Comparison of ENCODE assay signal across 13 mouse cellular contexts in the genomic region with DNA sequence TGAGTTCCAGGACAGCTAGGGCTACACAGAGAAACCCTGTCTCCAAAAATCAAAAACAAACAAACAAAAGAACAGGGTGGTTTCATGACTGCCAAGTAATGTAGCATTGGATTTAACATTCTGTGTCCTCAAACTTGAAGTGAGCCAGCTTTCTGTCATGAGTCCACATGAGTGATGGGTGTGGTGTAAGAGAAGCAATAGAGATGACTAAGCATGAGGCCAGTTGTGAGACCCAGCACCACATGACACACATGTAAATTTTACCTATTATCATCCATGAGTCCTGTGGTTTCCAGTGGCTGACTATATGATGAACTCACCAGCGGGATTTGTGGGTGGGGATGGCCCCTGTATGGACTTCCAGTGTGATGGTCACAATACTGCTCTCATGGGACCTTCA.
"Had no signal": no experiment of that assay in that cellular context is flagged by ENCODE, and none has a peak within 500 bp of the region (broad histone marks: within the 10 kb centered on the region; RNA-seq: fewer than 3 reads in every experiment).

No protein-coding gene starts in this region.

- H3K9ac ChIP-seq: limb, embryonic 12.5 days; liver, embryonic 13.5 days; liver, postnatal 0 days; lung, embryonic 15.5 days; neural tube, embryonic 12.5 days; stomach, embryonic 15.5 days had no signal

- H3K27ac ChIP-seq: kidney, postnatal 0 days; layer of hippocampus, adult 2 months; limb, embryonic 12.5 days; liver, embryonic 13.5 days; lung, embryonic 15.5 days; neural tube, embryonic 12.5 days; stomach, embryonic 15.5 days had no signal

- H3K4me2 ChIP-seq: limb, embryonic 12.5 days; liver, embryonic 13.5 days; lung, embryonic 15.5 days; neural tube, embryonic 12.5 days; stomach, embryonic 15.5 days had no signal

- H3K36me3 ChIP-seq: limb, embryonic 12.5 days; liver, embryonic 13.5 days; lung, embryonic 15.5 days; neural tube, embryonic 12.5 days; stomach, embryonic 15.5 days had no signal

- H3K4me3 ChIP-seq: layer of hippocampus, adult 2 months; limb, embryonic 12.5 days; liver, embryonic 13.5 days; lung, embryonic 15.5 days; neural tube, embryonic 12.5 days; stomach, embryonic 15.5 days had no signal

- H3K27me3 ChIP-seq: limb, embryonic 12.5 days; liver, embryonic 13.5 days; lung, embryonic 15.5 days; neural tube, embryonic 12.5 days; stomach, embryonic 15.5 days had no signal

- H3K4me1 ChIP-seq: limb, embryonic 12.5 days; liver, embryonic 13.5 days; stomach, embryonic 15.5 days had no signal

- H3K9me3 ChIP-seq: limb, embryonic 12.5 days; liver, embryonic 13.5 days; lung, embryonic 15.5 days; neural tube, embryonic 12.5 days; stomach, embryonic 15.5 days had no signal

- ATAC-seq: liver, postnatal 0 days had no signal

- DNase-seq: kidney, postnatal 4 days; liver; liver, embryonic 13.5 days; liver, postnatal 0 days; midbrain, embryonic 14.5 days; thymus, adult 2 months; thymus, postnatal 25 days had no signal
